Mouse (Mus musculus): ENCODE results near the gene Rnf212b.

GRCm38 (mm10) chr14:54865626-54866025 lies 51.7 kb downstream of the Rnf212b start:
- TF ChIP-seq CTCF (IDR thresholded peaks at IDR 0.05) (no peak), EP300 (IDR thresholded peaks at IDR 0.05) (no peak)
